Mouse (Mus musculus): ENCODE measurements around the gene Acsl3. TPM values are rescaled to one million over a fixed set of nuclear protein-coding genes. Genes with fewer than 3 reads are reported as not detected.
A peak's percentile ranks its signal among the peaks of the same experiment; 100 is the strongest.

Gene Acsl3
- polyA plus RNA-seq, 2 experiments = 39.7 to 64.8 TPM

DNA sequence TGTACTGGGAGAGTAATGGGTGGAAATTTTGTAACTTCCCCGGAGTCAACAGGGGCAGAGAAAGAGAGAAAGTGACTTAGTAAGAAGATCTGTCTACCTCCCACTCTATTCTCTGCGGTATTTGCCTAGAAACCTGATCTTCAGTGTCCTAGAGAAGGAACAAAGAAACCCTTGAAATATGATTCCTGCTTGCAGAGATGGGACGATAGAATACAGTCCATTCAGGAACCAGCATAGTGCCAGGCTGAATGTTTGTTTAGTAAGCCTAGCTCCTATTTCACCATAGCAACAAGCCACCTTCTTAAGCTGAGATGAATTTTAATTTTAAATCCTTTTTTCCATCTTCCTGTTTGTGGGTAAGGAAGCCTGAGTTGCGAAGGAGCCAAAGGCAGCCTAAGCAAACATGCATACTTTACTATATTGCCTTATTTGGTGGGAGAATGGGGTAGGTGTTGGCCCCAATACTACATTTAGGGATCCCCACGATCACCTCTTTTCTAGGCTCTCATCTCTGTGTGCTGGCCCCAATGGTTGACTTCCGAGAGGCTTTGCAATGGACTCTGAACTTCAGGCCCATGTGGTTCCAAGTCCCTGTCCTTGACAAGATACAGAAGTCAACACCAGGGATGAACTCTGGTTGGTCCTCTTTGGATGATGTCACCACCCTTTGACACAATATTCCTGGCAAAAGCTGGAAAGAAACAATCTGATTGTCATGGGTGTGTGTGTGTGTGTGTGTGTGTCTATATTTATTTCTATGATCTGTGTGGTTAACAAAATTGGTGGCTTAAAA is 8.2 kb upstream of the Acsl3 start:
- no peak overlapping the region for H3K4me3 ChIP-seq (replicated peaks; ENCODE audit: low read length)
- no peak overlapping the region for H3K4me2 ChIP-seq (replicated peaks; ENCODE audit: low read depth, low read length, severe bottlenecking)
- peaks cover 8% of the 10 kb centered on the region for H3K4me1 ChIP-seq (ENCODE audit: control insufficient read depth, insufficient read depth, low read length)
- TF ChIP-seq POLR2A (IDR thresholded peaks at IDR 0.05; ENCODE audit: borderline replicate concordance, extremely low read depth, insufficient read depth, insufficient read length) = no peak
- H3K9me3 ChIP-seq (ENCODE audit: control insufficient read depth, low read length) = no peaks in the 10 kb centered on the region
- 41% methylated on average over 6 of the region's 6 CpGs for WGBS
- DNase-seq (ENCODE audit: low spot score) (peak; percentile 39), ATAC-seq (ENCODE audit: low FRiP score, low read depth) (peak; percentile 30; the same call in 1 of the 2 replicates)
- H3K27me3 ChIP-seq (ENCODE audit: control insufficient read depth, insufficient read depth, low read length) = no peaks in the 10 kb centered on the region
- no peak overlapping the region for H3K9ac ChIP-seq (ENCODE audit: low read depth, low read length, severe bottlenecking)
- H3K36me3 ChIP-seq (ENCODE audit: control insufficient read depth, insufficient read depth, low read length) = no peaks in the 10 kb centered on the region
- H3K27ac ChIP-seq (replicated peaks; ENCODE audit: low read depth, low read length) = no peak overlapping the region

DNA sequence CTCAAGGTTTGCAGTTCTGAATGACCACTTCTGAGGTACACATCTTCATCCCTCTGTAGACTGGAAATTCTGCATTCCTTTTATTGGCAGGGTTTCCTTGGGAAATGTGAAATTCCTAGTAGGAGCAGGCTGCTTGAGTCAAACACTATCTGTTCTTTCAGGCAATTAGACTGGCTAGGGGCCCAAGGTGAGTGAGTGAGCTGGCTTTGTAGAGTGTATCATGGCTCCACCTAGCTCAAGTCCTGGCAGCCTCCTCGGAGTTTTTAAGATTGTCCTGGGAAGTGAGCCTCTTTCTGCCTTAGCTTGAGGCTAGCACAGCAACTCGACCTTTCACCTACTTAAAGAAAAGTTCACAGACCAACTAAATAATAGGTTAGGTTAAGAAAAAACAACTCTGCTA is 1.2 kb upstream of the Acsl3 start:
- WGBS = 9% methylated on average over 2 of the region's 2 CpGs
- no peak overlapping the region for H3K9ac ChIP-seq (ENCODE audit: low read depth, low read length, severe bottlenecking)
- no peaks in the 10 kb centered on the region for H3K36me3 ChIP-seq (ENCODE audit: control insufficient read depth, insufficient read depth, low read length)
- DNase-seq (ENCODE audit: low spot score) (peak; percentile 54), ATAC-seq (ENCODE audit: low FRiP score, low read depth) (no peak)
- H3K4me1 ChIP-seq (ENCODE audit: control insufficient read depth, insufficient read depth, low read length) = peaks cover 22% of the 10 kb centered on the region
- H3K4me3 ChIP-seq (replicated peaks; ENCODE audit: low read length) = no peak overlapping the region
- no peaks in the 10 kb centered on the region for H3K9me3 ChIP-seq (ENCODE audit: control insufficient read depth, low read length)
- H3K27me3 ChIP-seq (ENCODE audit: control insufficient read depth, insufficient read depth, low read length) = no peaks in the 10 kb centered on the region
- H3K4me2 ChIP-seq (replicated peaks; ENCODE audit: low read depth, low read length, severe bottlenecking) = no peak overlapping the region
- peak overlapping the region; percentile 96 for H3K27ac ChIP-seq (replicated peaks; ENCODE audit: low read depth, low read length)
- no peak for TF ChIP-seq POLR2A (IDR thresholded peaks at IDR 0.05; ENCODE audit: borderline replicate concordance, extremely low read depth, insufficient read depth, insufficient read length)

DNA sequence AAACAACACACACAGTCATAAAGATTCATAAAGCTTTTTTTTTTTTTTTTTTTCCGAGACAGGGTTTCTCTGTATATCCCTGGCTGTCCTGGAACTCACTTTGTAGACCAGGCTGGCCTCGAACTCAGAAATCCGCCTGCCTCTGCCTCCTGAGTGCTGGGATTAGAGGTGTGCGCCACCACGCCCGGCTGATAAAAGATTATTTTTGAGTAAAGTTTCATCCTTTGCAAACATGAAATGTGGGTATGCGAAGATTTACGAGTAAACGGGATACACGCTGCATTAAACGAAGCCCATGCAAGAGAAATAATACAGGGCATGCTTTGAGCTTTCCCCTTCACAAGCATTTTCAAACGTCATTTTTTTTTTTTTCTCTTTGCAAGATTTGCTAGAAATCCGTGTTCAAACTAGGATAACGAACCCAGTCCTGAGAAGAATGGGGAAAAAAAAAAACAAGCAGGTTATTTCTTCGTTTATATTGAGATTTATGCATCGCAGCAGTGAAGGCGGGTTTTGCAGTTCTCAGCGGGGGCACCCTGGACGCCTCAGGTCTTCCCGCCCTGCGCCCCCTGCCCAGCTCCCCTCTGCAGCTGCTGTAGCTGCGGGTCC is 500 bp upstream of the Acsl3 start:
- WGBS = 27% methylated on average over 22 of the region's 22 CpGs
- H3K4me1 ChIP-seq (ENCODE audit: control insufficient read depth, insufficient read depth, low read length) = peaks cover 22% of the 10 kb centered on the region
- H3K9me3 ChIP-seq (ENCODE audit: control insufficient read depth, low read length) = no peaks in the 10 kb centered on the region
- H3K27me3 ChIP-seq (ENCODE audit: control insufficient read depth, insufficient read depth, low read length) = no peaks in the 10 kb centered on the region
- H3K4me3 ChIP-seq (replicated peaks; ENCODE audit: low read length) = peak overlapping the region; percentile 94
- H3K36me3 ChIP-seq (ENCODE audit: control insufficient read depth, insufficient read depth, low read length) = no peaks in the 10 kb centered on the region
- no peak for TF ChIP-seq POLR2A (IDR thresholded peaks at IDR 0.05; ENCODE audit: borderline replicate concordance, extremely low read depth, insufficient read depth, insufficient read length)
- peak overlapping the region; percentile 94 for H3K9ac ChIP-seq (ENCODE audit: low read depth, low read length, severe bottlenecking)
- peak overlapping the region; percentile 52 for H3K4me2 ChIP-seq (replicated peaks; ENCODE audit: low read depth, low read length, severe bottlenecking)
- peak overlapping the region; percentile 96 for H3K27ac ChIP-seq (replicated peaks; ENCODE audit: low read depth, low read length)
- DNase-seq (ENCODE audit: low spot score) (no peak), ATAC-seq (ENCODE audit: low FRiP score, low read depth) (no peak)

DNA sequence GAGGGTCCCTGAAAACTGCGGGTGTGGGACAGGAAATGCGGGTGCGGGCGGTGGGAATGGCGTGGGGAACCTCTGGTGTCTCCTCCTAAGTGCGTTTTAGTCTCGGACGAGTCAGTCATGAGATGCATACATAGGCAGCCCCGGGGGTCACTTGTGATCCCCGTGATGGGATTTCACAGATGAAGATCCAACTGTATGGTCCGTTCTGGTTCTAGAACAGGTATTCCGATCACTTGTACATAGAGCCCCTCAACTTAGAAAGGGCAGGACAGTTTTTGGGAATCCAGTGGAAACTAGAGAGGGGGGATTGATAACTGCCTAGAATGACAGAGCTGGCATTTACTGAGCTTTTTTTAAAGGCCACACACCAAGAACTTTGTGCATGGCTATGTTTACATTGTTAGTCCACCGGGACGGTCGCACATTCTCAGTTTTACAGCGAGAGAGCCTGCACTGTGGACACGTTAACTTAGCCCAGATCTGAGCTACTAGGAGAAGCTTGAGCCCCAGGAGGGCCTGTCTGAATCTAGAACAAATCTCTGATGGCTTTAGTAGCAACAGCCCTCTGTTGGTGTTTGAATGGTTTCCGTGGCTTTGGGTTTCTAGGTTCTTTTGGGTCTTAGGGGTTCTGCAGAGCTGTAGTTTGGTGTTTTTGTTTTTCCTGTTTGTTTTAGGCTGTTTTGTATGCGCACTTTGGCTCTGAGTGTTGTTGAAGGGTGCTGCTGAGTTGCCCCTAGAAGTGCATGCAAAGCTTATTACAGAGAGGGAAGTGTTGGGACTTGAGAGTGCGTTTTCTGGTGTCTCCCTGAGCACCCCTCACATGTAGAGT is 1.0 kb downstream of the Acsl3 start:
- H3K4me1 ChIP-seq (ENCODE audit: control insufficient read depth, insufficient read depth, low read length) = peaks cover 22% of the 10 kb centered on the region

DNA sequence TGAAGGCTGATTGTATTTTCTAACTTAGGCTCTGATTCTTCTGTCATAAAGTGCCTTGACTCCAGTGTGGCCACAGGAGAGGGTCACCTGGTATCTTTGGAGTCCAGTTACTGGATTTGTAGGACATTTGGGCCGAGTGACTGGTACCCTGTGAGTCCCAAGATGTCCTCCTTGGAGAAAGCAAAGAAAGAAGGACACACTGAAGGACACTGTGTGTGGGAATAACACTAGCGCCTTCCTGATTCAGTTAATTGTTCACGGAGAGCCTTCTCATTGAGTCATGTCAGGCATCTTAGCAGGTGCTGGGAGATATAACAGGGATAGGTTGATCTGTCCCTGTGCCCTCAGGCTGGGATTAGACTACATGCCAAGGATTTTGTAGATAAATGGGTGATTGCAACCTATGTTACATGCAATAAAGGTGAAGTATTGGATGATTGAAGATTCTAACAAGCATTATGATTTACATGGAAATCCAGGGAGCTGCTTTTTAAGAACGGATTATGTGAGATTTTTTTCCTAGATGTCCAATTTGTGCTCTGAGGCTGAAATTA is 1.7 kb downstream of the Acsl3 start:
- Histone ChIP-seq H3K9ac (ENCODE audit: low read depth, low read length, severe bottlenecking) (peak overlapping the region; percentile 94; the same call in 1 of the 2 replicates), H3K4me3 (replicated peaks; ENCODE audit: low read length) (peak overlapping the region; percentile 94), H3K27me3 (ENCODE audit: control insufficient read depth, insufficient read depth, low read length) (no peaks in the 10 kb centered on the region), H3K9me3 (ENCODE audit: control insufficient read depth, low read length) (no peaks in the 10 kb centered on the region), H3K27ac (replicated peaks; ENCODE audit: low read depth, low read length) (no peak overlapping the region), H3K4me1 (ENCODE audit: control insufficient read depth, insufficient read depth, low read length) (peaks cover 22% of the 10 kb centered on the region), H3K36me3 (ENCODE audit: control insufficient read depth, insufficient read depth, low read length) (peaks cover 2% of the 10 kb centered on the region; the same call in 1 of the 2 replicates), H3K4me2 (replicated peaks; ENCODE audit: low read depth, low read length, severe bottlenecking) (peak overlapping the region; percentile 52)
- DNase-seq (ENCODE audit: low spot score) (no peak), ATAC-seq (ENCODE audit: low FRiP score, low read depth) (no peak)
- 47% methylated on average over 4 of the region's 4 CpGs for WGBS
- TF ChIP-seq POLR2A (IDR thresholded peaks at IDR 0.05; ENCODE audit: borderline replicate concordance, extremely low read depth, insufficient read depth, insufficient read length) = no peak

More for the DNA sequence above, 1.0 kb downstream of the Acsl3 start:
- Histone ChIP-seq H3K27ac (replicated peaks; ENCODE audit: low read depth, low read length) (peak overlapping the region; percentile 96), H3K4me3 (replicated peaks; ENCODE audit: low read length) (peak overlapping the region; percentile 94), H3K36me3 (ENCODE audit: control insufficient read depth, insufficient read depth, low read length) (no peaks in the 10 kb centered on the region), H3K9ac (ENCODE audit: low read depth, low read length, severe bottlenecking) (peak overlapping the region; percentile 94), H3K9me3 (ENCODE audit: control insufficient read depth, low read length) (no peaks in the 10 kb centered on the region), H3K27me3 (ENCODE audit: control insufficient read depth, insufficient read depth, low read length) (no peaks in the 10 kb centered on the region), H3K4me2 (replicated peaks; ENCODE audit: low read depth, low read length, severe bottlenecking) (peak overlapping the region; percentile 52)
- TF ChIP-seq POLR2A (IDR thresholded peaks at IDR 0.05; ENCODE audit: borderline replicate concordance, extremely low read depth, insufficient read depth, insufficient read length) = no peak
- 2% methylated on average over 20 of the region's 20 CpGs for WGBS
- DNase-seq (ENCODE audit: low spot score) (no peak), ATAC-seq (ENCODE audit: low FRiP score, low read depth) (no peak)

Data from limb, embryonic 14.5 days (tissue).